Mouse (Mus musculus): Measurements from ENCODE around the gene Fchsd2.

- no peak for TF ChIP-seq CTCF (IDR thresholded peaks at IDR 0.05; ENCODE audit: low read depth)
- TF ChIP-seq EP300 (IDR thresholded peaks at IDR 0.05; ENCODE audit: low read depth): no peak
Observed at GRCm38 (mm10) chr7:101324142-101324962, 231.7 kb downstream of the Fchsd2 start.
